Mouse (Mus musculus): ENCODE measurements around the gene Ndel1.
"Not testable (repeated sequence)": the region's sequence is repeated elsewhere in the genome, so short reads cannot be mapped to it uniquely, and the experiment has no call there.

The Ndel1 gene

GRCm38 (mm10) chr11:68852486-68852901, 19.2 kb downstream of the Ndel1 start:
- DNase-seq (ENCODE audit: low read depth in 2 of 2, low spot score in 2 of 2), result no peak

GRCm38 (mm10) chr11:68851644-68852485, 19.8 kb downstream of the Ndel1 start:
- no peak for DNase-seq (ENCODE audit: low read depth in 2 of 2, low spot score in 2 of 2)

- DNase-seq (ENCODE audit: low read depth in 2 of 2, low spot score in 2 of 2), result no peak
Measured at GRCm38 (mm10) chr11:68850862-68851261, 20.8 kb downstream of the Ndel1 start.

DNA sequence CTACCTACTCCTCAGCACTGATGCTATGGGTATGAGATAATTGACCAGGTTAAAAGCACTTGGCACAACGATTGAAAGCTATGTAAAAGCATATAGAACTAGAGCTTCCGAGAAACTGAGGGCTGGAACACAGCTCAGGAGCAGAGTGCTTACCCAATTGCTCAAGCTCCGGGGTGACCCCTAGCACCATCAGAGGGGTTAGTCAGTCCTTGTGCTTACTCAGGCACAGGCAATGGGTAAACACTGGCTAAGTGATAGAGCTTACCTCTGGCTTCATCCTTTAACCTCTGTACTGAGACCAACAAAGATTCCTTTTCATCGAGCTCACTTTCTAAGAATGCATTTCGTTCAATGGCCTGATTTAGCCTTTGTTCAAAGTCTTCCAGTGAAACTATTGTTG, 32.1 kb downstream of the Ndel1 start:
- DNase-seq (ENCODE audit: low read depth in 2 of 2, low spot score in 2 of 2), result no peak

DNA sequence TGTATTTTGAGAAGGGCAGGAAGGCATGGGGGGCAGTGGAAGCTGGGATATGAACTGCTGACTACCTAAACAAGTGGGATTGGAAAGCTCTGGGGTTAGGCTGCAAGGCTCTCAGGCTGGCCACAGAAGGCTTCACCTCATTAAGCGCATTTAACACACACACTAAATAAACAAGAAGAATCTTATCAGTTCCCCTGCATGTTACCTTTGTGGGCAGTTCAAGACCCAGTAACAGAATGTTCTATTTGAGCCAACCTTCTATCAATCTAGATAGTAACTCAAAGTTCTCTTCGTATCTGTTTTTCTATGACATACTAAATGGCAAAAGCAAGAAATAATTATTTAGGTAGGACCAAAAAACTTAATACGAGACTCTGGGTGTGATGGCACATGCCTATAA, 36.6 kb downstream of the Ndel1 start:
- no peak for DNase-seq (ENCODE audit: low read depth in 2 of 2, low spot score in 2 of 2)

DNA sequence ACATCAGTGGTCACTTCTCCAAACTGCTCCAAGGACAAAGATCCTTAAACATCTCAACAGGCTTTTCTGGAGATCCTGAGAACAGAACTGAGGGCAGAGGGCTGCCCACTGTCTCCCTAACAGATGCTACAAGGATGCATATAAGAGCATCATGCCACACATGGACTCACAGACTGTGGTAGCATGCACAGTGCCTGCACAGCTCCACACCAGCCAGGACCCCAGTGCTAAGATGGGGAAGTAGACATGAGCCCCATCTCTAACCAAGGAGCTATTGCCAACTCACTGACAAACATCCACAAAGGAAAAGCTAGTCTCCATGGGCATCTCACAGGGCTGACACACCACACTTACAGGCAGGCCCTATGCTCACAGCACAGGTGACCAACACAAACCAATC, 38.1 kb downstream of the Ndel1 start:
- DNase-seq (ENCODE audit: low read depth in 2 of 2, low spot score in 2 of 2), result no peak

DNA sequence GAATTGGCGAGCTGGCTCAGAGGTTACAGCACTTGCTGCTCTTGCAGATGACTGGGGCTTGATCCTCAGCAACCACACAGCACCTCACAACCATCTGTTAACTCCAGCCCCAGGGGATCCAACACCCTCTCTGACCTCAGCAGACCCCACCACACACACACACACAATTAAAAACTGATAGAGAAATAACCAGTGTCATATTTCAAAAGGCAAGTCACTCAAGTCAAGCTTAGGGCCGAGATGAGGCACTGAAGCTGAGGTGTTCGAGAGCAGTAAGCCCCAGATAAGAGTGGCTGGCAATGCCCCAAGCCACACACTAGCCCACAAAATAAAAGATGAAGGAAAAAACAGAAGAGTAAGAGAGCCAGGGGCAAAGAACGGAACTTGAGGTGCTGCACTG, 38.9 kb downstream of the Ndel1 start:
- no peak for DNase-seq (ENCODE audit: low read depth in 2 of 2, low spot score in 2 of 2)

DNA sequence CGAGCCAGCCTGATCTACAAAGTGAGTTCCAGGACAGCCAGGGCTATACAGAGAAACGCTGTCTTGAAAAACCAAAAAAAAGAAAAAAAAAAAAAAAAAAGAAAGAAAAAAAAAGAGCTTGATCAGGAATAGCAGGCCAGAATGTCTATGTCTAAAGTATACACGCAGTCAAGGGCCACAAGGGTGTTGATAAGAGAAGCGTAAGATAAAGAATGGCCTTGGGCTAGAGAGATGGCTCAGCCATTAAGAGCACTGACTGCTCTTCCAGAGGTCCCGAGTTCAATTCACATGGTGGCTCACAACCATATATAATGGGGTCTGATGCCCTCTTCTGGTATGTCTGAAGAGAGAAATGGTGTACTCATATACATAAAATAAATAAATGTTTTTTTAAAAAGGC, 40.1 kb downstream of the Ndel1 start:
- not testable (repeated sequence) for DNase-seq (ENCODE audit: low read depth in 2 of 2, low spot score in 2 of 2)

DNA sequence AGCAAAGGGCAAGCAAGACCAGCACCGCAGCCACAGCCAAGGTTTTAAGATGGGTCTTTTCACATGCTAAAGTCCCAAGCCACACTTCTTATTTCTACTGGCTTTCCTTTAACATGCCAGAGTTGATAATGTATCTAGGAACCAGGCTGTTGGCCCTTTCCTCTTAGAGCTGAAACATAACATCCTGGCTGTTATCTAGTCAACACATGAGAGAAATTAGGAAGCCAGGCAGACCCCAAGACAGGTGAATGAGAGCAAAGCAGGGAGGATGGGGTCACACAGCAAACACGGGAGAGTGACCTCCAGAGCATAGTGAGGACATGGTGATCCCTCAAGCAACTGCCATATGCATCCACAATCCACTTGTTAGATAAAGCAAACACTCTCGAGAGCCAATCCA, 44.9 kb downstream of the Ndel1 start:
- DNase-seq (ENCODE audit: low read depth in 2 of 2, low spot score in 2 of 2), result no peak

- DNase-seq (ENCODE audit: low read depth in 2 of 2, low spot score in 2 of 2), result no peak
Measured at GRCm38 (mm10) chr11:68822326-68822725, 49.3 kb downstream of the Ndel1 start.

GRCm38 (mm10) chr11:68819226-68819805, 52.3 kb downstream of the Ndel1 start:
- DNase-seq (ENCODE audit: low read depth in 2 of 2, low spot score in 2 of 2), result no peak

DNA sequence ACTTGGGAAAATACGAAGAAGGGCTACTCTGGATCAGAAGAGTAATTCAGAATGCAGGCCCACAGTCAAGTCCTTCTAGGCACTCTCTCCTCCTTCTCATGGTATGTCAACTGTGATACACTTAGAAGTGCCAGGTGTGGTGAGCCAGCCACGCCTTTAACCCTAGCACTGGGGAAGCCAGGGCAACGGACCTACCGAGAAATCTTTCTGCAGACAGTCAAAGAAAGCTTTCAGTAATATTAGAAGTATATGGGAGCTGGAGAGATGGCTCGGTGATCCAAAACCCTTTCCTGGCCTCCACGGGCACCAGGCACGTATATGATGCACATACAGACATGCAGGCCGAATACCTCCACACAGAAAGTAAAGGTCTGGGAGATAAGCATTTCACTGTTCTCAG, 53.2 kb downstream of the Ndel1 start:
- no peak for DNase-seq (ENCODE audit: low read depth in 2 of 2, low spot score in 2 of 2)

DNA sequence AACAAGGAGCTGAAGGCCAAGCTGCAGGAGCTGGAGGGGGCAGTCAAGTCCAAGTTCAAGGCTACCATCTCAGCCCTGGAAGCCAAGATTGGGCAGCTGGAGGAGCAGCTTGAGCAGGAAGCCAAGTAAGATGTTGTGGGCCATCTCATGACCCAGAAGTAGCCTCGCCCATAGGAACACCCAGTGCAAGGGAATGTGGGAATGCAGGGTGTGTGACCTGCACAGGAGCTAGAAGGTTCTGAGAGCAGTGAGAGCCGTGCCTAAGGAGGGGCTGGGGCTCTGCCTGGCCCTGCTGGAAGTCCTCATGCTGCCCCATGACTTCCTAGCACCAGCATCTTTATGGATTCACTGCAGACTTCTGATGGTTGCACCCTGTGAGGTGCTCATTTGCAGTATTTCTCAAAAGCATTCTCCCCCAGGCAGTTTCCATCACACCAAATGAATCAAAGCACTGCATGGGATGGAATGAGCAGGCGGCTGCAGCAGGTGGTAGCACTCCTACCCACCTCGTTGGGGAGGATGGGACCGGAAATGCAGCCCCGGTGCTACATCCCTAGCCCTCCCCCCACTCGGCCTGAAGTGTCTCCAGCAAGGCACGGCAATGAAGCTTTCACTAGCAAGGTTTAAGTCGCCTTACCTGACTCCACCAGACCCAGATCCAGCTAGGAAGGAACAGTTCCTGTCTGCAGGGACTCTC, 59.6 kb downstream of the Ndel1 start:
- no peak for DNase-seq (ENCODE audit: low read depth in 2 of 2, low spot score in 2 of 2)

GRCm38 (mm10) chr11:68807787-68808186, 63.9 kb downstream of the Ndel1 start:
- DNase-seq (ENCODE audit: low read depth in 2 of 2, low spot score in 2 of 2), result peak; percentile 58 to 71

GRCm38 (mm10) chr11:68805148-68805547, 66.5 kb downstream of the Ndel1 start:
- DNase-seq (ENCODE audit: low read depth in 2 of 2, low spot score in 2 of 2), result no peak

- DNase-seq (ENCODE audit: low read depth in 2 of 2, low spot score in 2 of 2), result no peak
Measured at GRCm38 (mm10) chr11:68798258-68798657, 73.4 kb downstream of the Ndel1 start.

GRCm38 (mm10) chr11:68791794-68792193, 79.9 kb downstream of the Ndel1 start:
- no peak for DNase-seq (ENCODE audit: low read depth in 2 of 2, low spot score in 2 of 2)

DNA sequence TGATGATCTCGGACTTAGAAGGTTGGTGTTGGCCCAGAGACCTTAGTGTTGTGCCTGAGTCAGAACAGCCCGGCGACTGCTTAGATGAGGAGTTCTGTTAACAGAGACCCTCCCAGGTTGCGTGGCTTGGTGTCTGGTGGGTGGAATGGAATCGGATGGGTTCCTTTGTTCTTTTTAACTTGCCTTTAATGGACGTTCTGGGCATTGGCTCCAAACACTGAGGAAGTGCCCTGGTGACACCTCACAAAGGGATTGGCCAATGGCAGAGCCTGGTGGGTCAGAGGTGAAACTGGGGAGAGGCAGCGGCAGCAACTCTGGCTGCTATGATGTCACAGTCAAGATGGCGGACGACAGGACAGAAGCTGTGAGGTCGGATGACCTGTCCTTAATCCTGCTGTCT, 80.9 kb downstream of the Ndel1 start:
- no peak for DNase-seq (ENCODE audit: low read depth in 2 of 2, low spot score in 2 of 2)

- no peak for DNase-seq (ENCODE audit: low read depth in 2 of 2, low spot score in 2 of 2)
Measured at GRCm38 (mm10) chr11:68787222-68787621, 84.4 kb downstream of the Ndel1 start.

DNA sequence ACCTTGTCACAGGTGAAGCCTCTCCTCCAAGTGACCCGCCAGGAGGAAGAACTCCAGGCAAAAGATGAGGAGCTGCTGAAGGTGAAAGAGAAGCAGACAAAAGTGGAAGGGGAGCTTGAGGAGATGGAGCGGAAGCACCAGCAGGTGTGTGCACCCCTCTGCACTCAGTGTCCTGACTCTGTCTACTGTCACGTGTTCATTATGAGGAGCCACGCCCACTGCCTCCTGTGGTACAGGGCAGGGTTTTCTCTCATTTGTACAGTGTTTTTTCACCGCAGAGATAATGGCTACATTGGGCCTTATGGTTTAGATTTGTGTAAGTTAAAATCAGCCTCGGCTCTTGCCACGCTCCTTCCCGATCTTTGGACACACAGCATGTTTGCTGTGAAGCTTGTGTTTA, 85.8 kb downstream of the Ndel1 start:
- no peak for DNase-seq (ENCODE audit: low read depth in 2 of 2, low spot score in 2 of 2)

- no peak for DNase-seq (ENCODE audit: low read depth in 2 of 2, low spot score in 2 of 2)
Measured at GRCm38 (mm10) chr11:68782336-68782735, 89.3 kb downstream of the Ndel1 start.

GRCm38 (mm10) chr11:68780466-68781114, 91.1 kb downstream of the Ndel1 start:
- no peak for DNase-seq (ENCODE audit: low read depth in 2 of 2, low spot score in 2 of 2)
